ENCODE assay signal across 21 mouse cellular contexts in genomic region chr6:17055659-17056058, GRCm38 (mm10). TPM values are rescaled to one million over a fixed set of nuclear protein-coding genes. Genes with fewer than 3 reads are reported as not detected.
A peak's percentile ranks its signal among the peaks of the same experiment; 100 is the strongest.
DNase-seq lines count a peak whose midpoint lies in the region; ATAC-seq and TF ChIP-seq lines count a peak whose summit lies in the region.
"Had no signal": no experiment of that assay in that cellular context is flagged by ENCODE, and none has a peak within 500 bp of the region (broad histone marks: within the 10 kb centered on the region; RNA-seq: fewer than 3 reads in every experiment).

No protein-coding gene starts in this region.

- no peak overlapping the region for H3K9ac ChIP-seq in heart, embryonic 12.5 days
- H3K9ac ChIP-seq in lung, embryonic 14.5 days = no peak overlapping the region
- H3K9ac ChIP-seq in CH12.LX (ENCODE audit: insufficient read depth, low read depth) = no peak overlapping the region; the same call in 1 of the 2 replicates
- no peak overlapping the region for H3K9ac ChIP-seq in stomach, embryonic 14.5 days (replicated peaks; ENCODE audit: low read depth, low read length)
- H3K9ac ChIP-seq in hindbrain, embryonic 13.5 days = no peak overlapping the region
- H3K9ac ChIP-seq: heart, embryonic 15.5 days; liver, embryonic 14.5 days; midbrain, embryonic 12.5 days; stomach, embryonic 15.5 days had no signal

- no peak overlapping the region for H3K27ac ChIP-seq in heart, embryonic 12.5 days (ENCODE audit: poor library complexity, severe bottlenecking)
- H3K27ac ChIP-seq in lung, embryonic 14.5 days (ENCODE audit: low read depth) = no peak overlapping the region
- no peak overlapping the region for H3K27ac ChIP-seq in CH12.LX (ENCODE audit: insufficient read depth, low read depth)
- H3K27ac ChIP-seq in stomach, embryonic 14.5 days (ENCODE audit: low read length) = no peak overlapping the region
- no peak overlapping the region for H3K27ac ChIP-seq in hindbrain, embryonic 13.5 days
- H3K27ac ChIP-seq: heart, embryonic 15.5 days; hindbrain, embryonic 10.5 days; limb, embryonic 10.5 days; liver, embryonic 14.5 days; macrophage; midbrain, embryonic 12.5 days; stomach, embryonic 15.5 days had no signal

- no peak for TF ChIP-seq RAD21 in CH12.LX (IDR thresholded peaks at IDR 0.05; ENCODE audit: low read depth, low read length)

- no peak for TF ChIP-seq CTCF in lung, embryonic 14.5 days (IDR thresholded peaks at IDR 0.05; ENCODE audit: low read depth)
- TF ChIP-seq CTCF in CH12.LX (conservative IDR thresholded peaks at IDR 0.05 in 1 of 2, IDR thresholded peaks at IDR 0.05 in 1 of 2; ENCODE audit: low read depth in 2 of 2, low read length in 2 of 2) = no peak

- peaks cover 34% of the 10 kb centered on the region for H3K27me3 ChIP-seq in heart, embryonic 12.5 days (replicated peaks)
- H3K27me3 ChIP-seq in lung, embryonic 14.5 days (ENCODE audit: insufficient read depth, low read length) = no peaks in the 10 kb centered on the region
- no peaks in the 10 kb centered on the region for H3K27me3 ChIP-seq in CH12.LX (replicated peaks)
- H3K27me3 ChIP-seq in stomach, embryonic 14.5 days (ENCODE audit: control insufficient read depth, insufficient read depth, low read length) = no peaks in the 10 kb centered on the region
- H3K27me3 ChIP-seq in hindbrain, embryonic 13.5 days = 0 out of 2 replicates have a peak, but pooled peaks cover 1% of the 10 kb centered on the region
- H3K27me3 ChIP-seq: midbrain, embryonic 12.5 days; stomach, embryonic 15.5 days had no signal

- no peak overlapping the region for H3K4me2 ChIP-seq in heart, embryonic 12.5 days
- no peak overlapping the region for H3K4me2 ChIP-seq in lung, embryonic 14.5 days
- no peak overlapping the region for H3K4me2 ChIP-seq in CH12.LX (ENCODE audit: insufficient read depth, low read depth, poor library complexity, severe bottlenecking)
- no peak overlapping the region for H3K4me2 ChIP-seq in stomach, embryonic 14.5 days (replicated peaks; ENCODE audit: low read depth, low read length)
- no peak overlapping the region for H3K4me2 ChIP-seq in hindbrain, embryonic 13.5 days
- H3K4me2 ChIP-seq: heart, embryonic 15.5 days; midbrain, embryonic 12.5 days; stomach, embryonic 15.5 days had no signal

- H3K9me3 ChIP-seq in heart, embryonic 12.5 days (replicated peaks) = no peaks in the 10 kb centered on the region
- H3K9me3 ChIP-seq in lung, embryonic 14.5 days (ENCODE audit: low read depth, low read length) = no peaks in the 10 kb centered on the region
- no peaks in the 10 kb centered on the region for H3K9me3 ChIP-seq in CH12.LX (replicated peaks; ENCODE audit: low read length)
- H3K9me3 ChIP-seq in stomach, embryonic 14.5 days (ENCODE audit: control insufficient read depth, low read depth, low read length) = no peaks in the 10 kb centered on the region
- no peaks in the 10 kb centered on the region for H3K9me3 ChIP-seq in hindbrain, embryonic 13.5 days
- H3K9me3 ChIP-seq: heart, embryonic 15.5 days; hindbrain, embryonic 10.5 days; limb, embryonic 10.5 days; midbrain, embryonic 12.5 days; stomach, embryonic 15.5 days had no signal

- H3K36me3 ChIP-seq in heart, embryonic 12.5 days = no peaks in the 10 kb centered on the region
- no peaks in the 10 kb centered on the region for H3K36me3 ChIP-seq in lung, embryonic 14.5 days (ENCODE audit: insufficient read depth)
- no peaks in the 10 kb centered on the region for H3K36me3 ChIP-seq in CH12.LX (replicated peaks in 1 of 2; ENCODE audit: control insufficient read depth in 1 of 2, insufficient read depth in 1 of 2, low read length in 1 of 2)
- no peaks in the 10 kb centered on the region for H3K36me3 ChIP-seq in stomach, embryonic 14.5 days (ENCODE audit: control insufficient read depth, insufficient read depth, low read length)
- no peaks in the 10 kb centered on the region for H3K36me3 ChIP-seq in hindbrain, embryonic 13.5 days
- H3K36me3 ChIP-seq: heart, embryonic 15.5 days; hindbrain, embryonic 10.5 days; limb, embryonic 10.5 days; midbrain, embryonic 12.5 days; stomach, embryonic 15.5 days had no signal

- in situ Hi-C loops in CH12.LX (cut with MboI; ENCODE audit: low pct_ligation_motif_present, low pct_unique_long_range_greater_than_20kb, low sequenced_read_pairs) = no loop called here

- intact Hi-C loops in left cerebral cortex, postnatal 36 days (cut with DNase I) = no loop called here

- ATAC-seq in heart, embryonic 12.5 days (ENCODE audit: insufficient number of reproducible peaks, low FRiP score) = no peak
- ATAC-seq in lung, embryonic 14.5 days (ENCODE audit: insufficient read depth) = 0 out of 2 replicates have a peak, but pooled peaks have one; percentile 23
- 0 out of 2 replicates have a peak, but pooled peaks have one; percentile 42 for ATAC-seq in stomach, embryonic 14.5 days (ENCODE audit: insufficient number of reproducible peaks, insufficient read depth, low FRiP score, low read depth)
- no peak for ATAC-seq in hindbrain, embryonic 13.5 days (ENCODE audit: low FRiP score)
- ATAC-seq: CD4-positive, CD25-positive, alpha-beta regulatory T cell, adult 4 months; forebrain, embryonic 16.5 days had no signal

- no peak for TF ChIP-seq POLR2A in CH12.LX (IDR thresholded peaks at IDR 0.05; ENCODE audit: low read depth, low read length)

- no peaks in the 10 kb centered on the region for H3K4me1 ChIP-seq in heart, embryonic 12.5 days (replicated peaks)
- 0 out of 2 replicates have a peak, but pooled peaks cover 4% of the 10 kb centered on the region for H3K4me1 ChIP-seq in lung, embryonic 14.5 days (ENCODE audit: insufficient read depth)
- H3K4me1 ChIP-seq in CH12.LX (ENCODE audit: control insufficient read depth in 1 of 2, insufficient read depth in 2 of 2) = peaks cover 7 to 24% of the 10 kb centered on the region in 2 experiments; a peak in 3 of 4 replicates
- 0 out of 2 replicates have a peak, but pooled peaks cover 5% of the 10 kb centered on the region for H3K4me1 ChIP-seq in stomach, embryonic 14.5 days (ENCODE audit: control insufficient read depth, insufficient read depth, low read length)
- H3K4me1 ChIP-seq in hindbrain, embryonic 13.5 days (replicated peaks) = no peaks in the 10 kb centered on the region
- H3K4me1 ChIP-seq: heart, embryonic 15.5 days; hindbrain, embryonic 10.5 days; limb, embryonic 10.5 days; midbrain, embryonic 12.5 days; stomach, embryonic 15.5 days had no signal

- H3K4me3 ChIP-seq in heart, embryonic 12.5 days = no peak overlapping the region
- H3K4me3 ChIP-seq in lung, embryonic 14.5 days (ENCODE audit: low read depth, low read length) = no peak overlapping the region
- no peak overlapping the region for H3K4me3 ChIP-seq in CH12.LX (replicated peaks in 1 of 3; ENCODE audit: low read depth in 2 of 3, low read length in 2 of 3, poor library complexity in 1 of 3)
- H3K4me3 ChIP-seq in stomach, embryonic 14.5 days (ENCODE audit: low read depth, low read length) = no peak overlapping the region
- no peak overlapping the region for H3K4me3 ChIP-seq in hindbrain, embryonic 13.5 days
- H3K4me3 ChIP-seq: erythroblast, embryonic 14.5 days; heart, embryonic 15.5 days; hindbrain, embryonic 10.5 days; limb, embryonic 10.5 days; midbrain, embryonic 12.5 days; stomach, embryonic 15.5 days had no signal

- no peak for TF ChIP-seq EP300 in CH12.LX (IDR thresholded peaks at IDR 0.05; ENCODE audit: low read length)

- 32% methylated on average over 2 of the region's 2 CpGs for WGBS in heart, embryonic 12.5 days
- WGBS in lung, embryonic 14.5 days = 27% methylated on average over 2 of the region's 2 CpGs
- 37% methylated on average over 2 of the region's 2 CpGs for WGBS in stomach, embryonic 14.5 days
- 66% methylated on average over 2 of the region's 2 CpGs for WGBS in hindbrain, embryonic 13.5 days

- dilution Hi-C loops in CH12.LX (cut with MboI; ENCODE audit: extremely low pct_ligation_motif_present, extremely low pct_unique_long_range_greater_than_20kb, low sequenced_read_pairs) = no loop called here

- H3K79me2 ChIP-seq in CH12.LX (replicated peaks; ENCODE audit: control insufficient read depth, extremely low read depth, insufficient read depth, poor library complexity, severe bottlenecking) = no peaks in the 10 kb centered on the region

- peak; percentile 12 for DNase-seq in heart, adult 11 months
- DNase-seq in lung, embryonic 14.5 days = peak; percentile 49
- DNase-seq in lung, postnatal 25 days (ENCODE audit: low spot score) = no peak
- peak; percentile 7 for DNase-seq in CH12.LX (ENCODE audit: extremely low read depth)
- DNase-seq in left cerebral cortex, postnatal 36 days (ENCODE audit: low spot score in 2 of 2) = no peak
- DNase-seq: cerebellum, postnatal 10 days; thymus, postnatal 14 days had no signal

TF ChIP-seq in CH12.LX, 34 proteins besides CTCF, POLR2A, EP300 and RAD21:
- no peak for TF ChIP-seq CHD1 (IDR thresholded peaks at IDR 0.05; ENCODE audit: low read depth, low read length)
- no peak for TF ChIP-seq E2F4 (IDR thresholded peaks at IDR 0.05; ENCODE audit: insufficient replicate concordance, low read depth, low read length)
- no peak for TF ChIP-seq USF1 (IDR thresholded peaks at IDR 0.05; ENCODE audit: low read depth, low read length)
- TF ChIP-seq ZNF384 (IDR thresholded peaks at IDR 0.05; ENCODE audit: low read depth, low read length) = no peak

RNA-seq across cellular contexts. Expression of gene Tes, which starts 9.3 kb away (rescaled TPM):
- 10.2 and 13.6 TPM in 2 replicates for polyA plus RNA-seq in heart, embryonic 12.5 days (2016; fragmentation: Nextera tagmentation; extraction: Ambion mirVana)
- 77.0 and 78.9 TPM in 2 replicates for polyA plus RNA-seq in lung, embryonic 14.5 days (2014; fragmentation: Nextera tagmentation; extraction: Ambion mirVana)
- total RNA-seq in CH12.LX (2012; rRNA removed) = not detected in 2 replicates
- not detected in 2 replicates for total RNA-seq in CH12.LX (2014; rRNA removed)
- not detected in 2 replicates for polyA plus RNA-seq in CH12.LX (2012; ENCODE audit: insufficient read length, low read depth)
- 142 and 144 TPM in 2 replicates for polyA plus RNA-seq in stomach, embryonic 14.5 days (2014; fragmentation: Nextera tagmentation; extraction: Ambion mirVana)
- 1 to 10 TPM; 4.0 to 4.2 TPM for total RNA-seq in left cerebral cortex, postnatal 36 days (2021)
- 55.7 and 56.8 TPM in 2 replicates for polyA plus RNA-seq in hindbrain, embryonic 13.5 days (2015; fragmentation: Nextera tagmentation; extraction: Ambion mirVana)
- total RNA-seq: MEL had no signal

Comparison
In these comparisons a context has a peak if more than half of its experiments do, and no peak if none do; other contexts are left out.
1. DNase-seq: peak in heart, adult 11 months (single experiment), lung, embryonic 14.5 days (single experiment) and CH12.LX (single experiment); none in lung, postnatal 25 days (single experiment) and left cerebral cortex, postnatal 36 days (0 of 2).
2. ATAC-seq: peak in lung, embryonic 14.5 days (single experiment) and stomach, embryonic 14.5 days (single experiment); none in heart, embryonic 12.5 days (single experiment) and hindbrain, embryonic 13.5 days (single experiment).
3. RNA of gene Tes, which starts 9.3 kb away (polyA plus RNA-seq): 142 to 144 TPM in stomach, embryonic 14.5 days, 77.0 to 78.9 TPM in lung, embryonic 14.5 days, 55.7 to 56.8 TPM in hindbrain, embryonic 13.5 days and 10.2 to 13.6 TPM in heart, embryonic 12.5 days; not detected in CH12.LX; every median in the first group is over 10 times any median in the second.